In the genomic region with DNA sequence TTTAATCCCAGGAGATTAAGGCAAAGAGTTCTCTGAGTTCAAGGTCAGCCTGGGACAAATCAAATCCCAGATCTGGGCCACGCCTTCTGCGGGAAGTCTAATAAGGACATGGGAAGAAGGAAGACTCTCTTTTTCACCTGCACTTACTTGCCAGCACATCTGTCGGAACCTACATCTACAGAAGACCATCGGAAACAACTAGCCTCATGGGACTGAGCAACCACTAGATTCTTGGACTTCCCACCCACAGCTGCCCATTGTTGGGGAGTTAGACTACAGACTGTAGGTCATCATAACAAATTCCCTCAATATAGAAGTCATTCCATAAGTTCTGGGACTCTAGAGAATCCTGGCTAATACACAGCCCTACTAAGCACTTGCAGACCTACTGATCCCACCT, we compare ENCODE assay signal across 29 mouse cellular contexts. TPM values are rescaled to one million over a fixed set of nuclear protein-coding genes. Genes with fewer than 3 reads are reported as not detected.
"Had no signal": no experiment of that assay in that cellular context is flagged by ENCODE, and none has a peak within 500 bp of the region (broad histone marks: within the 10 kb centered on the region; RNA-seq: fewer than 3 reads in every experiment).

No protein-coding gene starts in this region.

- H3K27me3 ChIP-seq: embryonic facial prominence, embryonic 15.5 days; forebrain, embryonic 12.5 days; forebrain, embryonic 13.5 days; forebrain, embryonic 15.5 days had no signal

- H3K4me3 ChIP-seq: embryonic facial prominence, embryonic 12.5 days; embryonic facial prominence, embryonic 15.5 days; erythroblast, embryonic 14.5 days; forebrain, embryonic 10.5 days; forebrain, embryonic 12.5 days; forebrain, embryonic 13.5 days; forebrain, embryonic 15.5 days; heart, adult 2 months; heart, embryonic 10.5 days had no signal

- H3K36me3 ChIP-seq: embryonic facial prominence, embryonic 12.5 days; embryonic facial prominence, embryonic 15.5 days; forebrain, embryonic 10.5 days; forebrain, embryonic 12.5 days; forebrain, embryonic 15.5 days; heart, embryonic 10.5 days had no signal

- H3K4me2 ChIP-seq: embryonic facial prominence, embryonic 12.5 days; embryonic facial prominence, embryonic 15.5 days; forebrain, embryonic 12.5 days; forebrain, embryonic 13.5 days; forebrain, embryonic 15.5 days; heart, embryonic 11.5 days had no signal

- H3K4me1 ChIP-seq: forebrain, embryonic 12.5 days; forebrain, embryonic 13.5 days; forebrain, embryonic 15.5 days had no signal

- H3K9me3 ChIP-seq: embryonic facial prominence, embryonic 12.5 days; embryonic facial prominence, embryonic 15.5 days; forebrain, embryonic 10.5 days; forebrain, embryonic 12.5 days; forebrain, embryonic 13.5 days; forebrain, embryonic 15.5 days; heart, embryonic 10.5 days had no signal

- H3K9ac ChIP-seq: embryonic facial prominence, embryonic 12.5 days; embryonic facial prominence, embryonic 15.5 days; forebrain, embryonic 12.5 days; forebrain, embryonic 13.5 days; forebrain, embryonic 15.5 days; forebrain, postnatal 0 days had no signal

- H3K27ac ChIP-seq: forebrain, embryonic 12.5 days; forebrain, embryonic 13.5 days; forebrain, embryonic 15.5 days; heart, adult 2 months; heart, embryonic 10.5 days had no signal

- ATAC-seq: forebrain, embryonic 13.5 days; forebrain, embryonic 14.5 days; forebrain, embryonic 15.5 days; forebrain, embryonic 16.5 days; forebrain, postnatal 0 days had no signal

- DNase-seq: cerebellum, adult 2 months; cerebellum, adult 8-10 months; cerebellum, adult 9-10 months; cerebellum, adult 9-11 months; cerebellum, postnatal 10 days; cerebellum, postnatal 14 days; cerebellum, postnatal 25 days; cerebellum, postnatal 36 days; embryo, embryonic 11 days; forebrain, postnatal 0 days; gastrocnemius, postnatal 10 days; gastrocnemius, postnatal 14 days; gastrocnemius, postnatal 36 days; heart, adult 11 months; heart, adult 18-20 months; heart, adult 2 months had no signal

RNA-seq across cellular contexts. Expression of gene Ip6k3, which starts 1.0 kb away (rescaled TPM):
- total RNA-seq: common myeloid progenitor, adult 5-6 weeks; forebrain, postnatal 0 days; granulocyte monocyte progenitor cell, adult 5-6 weeks had no signal
- polyA plus RNA-seq: erythroblast, embryonic 14.5 days; forebrain, embryonic 16.5 days had no signal
